Mouse (Mus musculus): ENCODE measurements around the gene Foxi1.
"Not testable (repeated sequence)": the region's sequence is repeated elsewhere in the genome, so short reads cannot be mapped to it uniquely, and the experiment has no call there.

The Foxi1 gene

GRCm38 (mm10) chr11:34207989-34208388 lies at the start of gene Foxi1:
Foxi1 (minus strand) TSS chr11:34208089.
- no peak for DNase-seq (ENCODE audit: low read depth, low spot score)

DNA sequence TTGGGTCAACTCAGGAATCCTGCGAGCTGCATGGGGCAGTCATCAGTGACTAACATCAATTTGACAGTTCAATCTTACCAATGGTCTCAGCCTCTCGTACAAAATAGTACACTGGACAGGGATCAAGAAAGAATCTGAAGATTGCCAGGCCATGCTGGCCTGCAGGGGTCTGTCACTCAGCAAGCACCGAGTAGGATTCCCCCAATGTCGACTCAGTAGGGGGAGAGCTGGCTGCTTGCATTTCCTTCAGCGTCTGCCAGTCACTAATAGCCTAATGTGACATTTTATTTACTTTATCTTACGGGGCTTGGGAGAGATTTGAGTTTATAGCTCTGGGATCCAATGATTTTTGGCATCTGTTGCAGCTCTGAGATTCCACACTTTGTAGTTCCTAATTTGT lies 35.1 kb upstream of the Foxi1 start:
- no peak for DNase-seq (ENCODE audit: low read depth, low spot score)

GRCm38 (mm10) chr11:34240252-34240651 lies 32.4 kb upstream of the Foxi1 start:
- no peak for DNase-seq (ENCODE audit: low read depth, low spot score)

DNA sequence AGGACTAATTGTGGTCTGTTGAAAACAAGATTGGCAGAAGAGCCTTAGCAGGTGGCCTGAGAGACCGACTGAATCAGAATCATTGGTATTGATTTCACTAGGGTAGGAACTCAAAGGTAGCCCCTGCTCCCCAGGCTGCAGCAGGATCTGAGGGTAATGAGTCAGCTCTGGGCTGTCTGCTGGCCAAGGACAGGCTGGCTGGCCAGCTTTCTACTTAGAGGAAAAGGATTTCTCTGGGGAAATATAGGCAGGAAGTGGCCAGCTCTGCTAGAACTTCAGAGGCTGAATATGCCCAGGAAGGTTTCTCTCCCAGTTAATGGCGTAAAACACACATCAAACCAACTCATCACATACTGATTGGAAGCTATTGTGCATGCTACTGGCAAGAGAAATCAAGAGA lies 31.8 kb upstream of the Foxi1 start:
- DNase-seq (ENCODE audit: low read depth, low spot score) = no peak

DNA sequence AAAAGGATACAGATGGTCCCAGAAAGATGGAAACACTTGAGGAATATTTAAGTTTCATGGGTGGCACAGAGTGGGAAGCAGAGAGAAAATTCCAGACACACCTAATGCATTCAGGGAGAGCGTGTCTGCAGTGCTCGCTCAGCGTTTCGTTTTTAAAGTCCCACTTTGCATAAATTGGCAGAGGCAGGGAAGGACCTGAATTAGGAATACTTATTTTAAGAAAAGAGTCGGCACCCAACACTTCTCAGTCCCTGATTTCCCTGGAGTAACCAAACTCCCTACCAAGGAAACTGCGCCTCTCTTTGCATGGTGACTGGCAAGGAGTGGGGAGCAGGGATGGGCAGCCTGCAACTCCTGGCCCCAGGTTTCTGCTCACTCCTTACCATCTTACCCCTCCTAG lies 29.0 kb upstream of the Foxi1 start:
- no peak for DNase-seq (ENCODE audit: low read depth, low spot score)

DNA sequence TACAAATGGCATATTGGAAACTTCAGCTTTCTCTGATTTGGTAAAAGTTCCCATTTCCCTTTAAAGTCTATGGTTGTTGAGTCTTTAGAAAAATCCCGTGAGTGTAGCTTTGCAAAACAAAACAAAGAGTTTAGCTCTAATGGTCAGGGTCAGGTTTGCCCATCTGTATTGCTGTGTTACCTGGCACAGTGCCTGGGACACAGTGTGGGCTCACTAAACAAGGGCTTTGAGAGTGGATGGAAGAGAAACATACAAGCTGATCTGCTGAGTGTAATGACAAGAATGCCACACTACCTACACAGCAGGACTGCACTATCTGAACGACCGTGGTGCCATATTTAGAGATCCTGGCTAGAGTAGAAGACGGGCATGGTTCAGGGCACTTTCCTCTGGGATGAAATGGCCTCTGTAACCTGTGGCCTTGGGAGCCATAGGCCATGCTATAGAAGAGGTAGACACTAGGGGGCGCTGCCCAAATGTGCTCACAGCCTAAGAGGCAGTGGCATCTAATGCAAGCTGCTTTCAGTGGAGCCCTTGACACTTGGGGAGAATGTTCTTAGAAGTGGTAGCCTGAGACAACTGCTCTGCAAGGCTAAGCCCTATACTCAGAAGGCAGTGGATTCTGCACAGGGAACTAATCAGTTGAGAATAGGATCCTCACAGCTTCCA lies 28.3 kb upstream of the Foxi1 start:
- DNase-seq (ENCODE audit: low read depth, low spot score) = peak; percentile 81

DNA sequence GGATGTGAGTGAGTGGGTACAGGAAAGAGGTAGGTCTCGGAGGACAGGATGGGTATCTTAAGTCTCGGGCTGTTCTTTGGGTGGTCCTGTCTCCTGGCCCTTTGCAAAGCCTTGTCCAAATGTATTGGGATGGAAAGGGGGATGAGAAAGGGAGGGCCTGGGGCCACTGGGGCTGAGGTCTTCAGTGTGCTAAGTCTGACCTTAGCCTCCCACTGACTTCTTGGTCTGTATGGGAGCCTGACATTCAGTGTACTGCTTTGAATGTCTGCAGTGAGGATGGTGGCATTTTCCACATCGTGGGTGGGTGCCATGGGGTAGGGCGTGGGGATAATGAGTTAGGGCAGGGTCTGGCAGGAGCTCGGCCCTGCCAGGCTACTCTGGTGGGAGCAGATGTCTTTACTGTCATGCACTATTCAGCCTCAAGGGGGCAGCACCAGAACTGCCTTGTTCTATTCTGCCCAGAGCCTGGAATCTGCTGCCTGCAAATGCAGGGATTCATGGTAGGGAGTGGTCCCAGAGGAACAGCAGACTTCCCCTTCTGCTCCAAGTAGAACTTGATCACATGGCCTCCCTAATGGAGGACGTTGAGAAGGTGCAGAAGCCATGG lies 21.0 kb upstream of the Foxi1 start:
- peak; percentile 86 for DNase-seq (ENCODE audit: low read depth, low spot score)

DNA sequence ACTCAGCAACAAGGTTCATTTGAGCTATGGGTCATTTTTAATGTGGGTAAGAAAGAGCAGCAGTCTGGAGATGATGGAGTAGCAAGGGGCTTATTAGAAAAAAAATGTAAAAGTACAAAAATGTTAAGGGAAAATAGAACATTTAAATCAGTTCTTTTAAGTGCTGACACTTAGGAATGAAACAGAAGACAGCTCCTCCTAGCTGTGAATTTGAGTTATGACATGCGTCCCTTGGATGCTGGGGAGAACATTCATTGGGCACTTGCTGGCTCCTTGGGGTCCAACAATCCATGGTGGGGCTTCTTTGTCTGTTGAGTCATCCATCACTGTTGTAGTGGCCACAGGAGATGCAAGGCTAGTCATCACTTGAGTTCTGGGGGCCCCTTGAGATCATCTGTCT lies 19.3 kb upstream of the Foxi1 start:
- DNase-seq (ENCODE audit: low read depth, low spot score) = peak; percentile 56

DNA sequence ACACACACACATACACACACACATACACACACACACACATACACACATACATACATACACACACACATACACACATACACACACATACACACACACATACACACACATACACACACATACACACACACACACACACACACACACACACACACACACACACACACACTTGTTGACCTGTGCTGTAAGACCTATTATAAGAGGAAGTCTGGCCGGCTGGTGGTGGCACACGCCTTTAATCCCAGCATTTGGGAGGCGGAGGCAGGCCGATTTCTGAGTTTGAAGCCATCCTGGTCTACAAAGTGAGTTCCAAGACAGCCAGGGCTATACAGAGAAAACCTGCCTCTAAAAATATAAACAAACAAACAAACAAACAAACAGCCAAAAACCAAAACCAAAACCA lies 12.7 kb upstream of the Foxi1 start:
- DNase-seq (ENCODE audit: low read depth, low spot score) = not testable (repeated sequence)

DNA sequence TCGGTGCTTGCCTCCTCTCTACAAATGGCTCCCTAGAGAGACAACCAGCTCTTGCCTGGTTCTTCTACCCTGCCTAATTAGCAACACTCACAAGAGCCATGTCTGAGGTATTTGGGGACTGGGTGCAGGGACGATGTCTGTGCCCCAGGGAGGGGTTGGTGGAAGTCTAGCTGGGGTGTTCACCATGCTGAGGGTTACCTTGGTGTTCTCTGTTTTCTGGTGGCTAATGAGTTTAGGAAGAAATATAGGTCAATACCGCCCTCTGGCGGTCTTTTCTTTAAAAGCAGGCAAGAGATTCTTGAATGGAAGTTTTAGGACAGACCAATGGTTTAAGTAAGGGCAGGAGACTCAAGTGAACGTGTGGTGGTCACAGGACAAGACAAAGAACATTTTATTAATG lies 5.0 kb upstream of the Foxi1 start:
- DNase-seq (ENCODE audit: low read depth, low spot score) = peak; percentile 71

GRCm38 (mm10) chr11:34202769-34203168 lies 5.1 kb downstream of the Foxi1 start:
- DNase-seq (ENCODE audit: low read depth, low spot score) = no peak

DNA sequence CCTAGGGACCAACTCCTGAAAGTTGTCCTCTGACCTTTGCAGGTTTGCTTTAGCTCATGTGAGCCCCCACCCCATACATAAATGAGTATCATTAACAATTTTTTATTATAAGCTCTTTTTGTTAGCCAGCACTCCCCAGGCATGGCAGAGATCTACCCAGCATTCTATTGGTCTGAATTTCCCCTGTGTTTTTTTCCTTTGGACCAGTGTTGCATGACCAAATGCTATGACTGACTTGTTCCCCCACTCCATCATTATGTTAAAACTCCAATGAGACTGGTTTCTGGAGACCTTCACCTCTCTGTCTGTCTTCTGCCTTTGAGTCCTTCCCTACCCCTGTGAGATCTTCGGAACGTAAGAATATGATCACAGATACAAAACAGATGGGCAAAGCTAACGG lies 12.7 kb downstream of the Foxi1 start:
- DNase-seq (ENCODE audit: low read depth, low spot score) = no peak

GRCm38 (mm10) chr11:34194158-34194941 lies 13.5 kb downstream of the Foxi1 start:
- no peak for DNase-seq (ENCODE audit: low read depth, low spot score)

GRCm38 (mm10) chr11:34193658-34194057 lies 14.2 kb downstream of the Foxi1 start:
- DNase-seq (ENCODE audit: low read depth, low spot score) = no peak

DNA sequence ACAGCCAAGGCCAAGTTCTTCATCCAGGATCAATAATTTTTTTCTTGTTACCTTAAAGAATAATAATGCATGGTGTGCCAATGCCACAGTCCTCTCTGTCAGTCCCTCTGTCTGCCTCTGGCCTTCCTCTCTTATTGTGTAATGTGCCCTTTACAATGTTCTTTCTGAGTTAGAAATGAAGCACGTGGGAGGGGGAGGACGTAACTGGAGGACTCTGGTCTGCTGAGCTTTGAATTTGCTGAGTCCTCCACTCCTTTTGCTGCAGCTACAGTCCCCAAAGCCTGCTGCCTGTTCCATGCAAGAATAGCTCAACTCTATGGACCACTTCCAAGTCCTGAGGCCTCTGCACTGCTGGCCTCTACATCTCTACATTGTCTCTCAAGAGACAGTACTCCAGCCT lies 23.6 kb downstream of the Foxi1 start:
- no peak for DNase-seq (ENCODE audit: low read depth, low spot score)

DNA sequence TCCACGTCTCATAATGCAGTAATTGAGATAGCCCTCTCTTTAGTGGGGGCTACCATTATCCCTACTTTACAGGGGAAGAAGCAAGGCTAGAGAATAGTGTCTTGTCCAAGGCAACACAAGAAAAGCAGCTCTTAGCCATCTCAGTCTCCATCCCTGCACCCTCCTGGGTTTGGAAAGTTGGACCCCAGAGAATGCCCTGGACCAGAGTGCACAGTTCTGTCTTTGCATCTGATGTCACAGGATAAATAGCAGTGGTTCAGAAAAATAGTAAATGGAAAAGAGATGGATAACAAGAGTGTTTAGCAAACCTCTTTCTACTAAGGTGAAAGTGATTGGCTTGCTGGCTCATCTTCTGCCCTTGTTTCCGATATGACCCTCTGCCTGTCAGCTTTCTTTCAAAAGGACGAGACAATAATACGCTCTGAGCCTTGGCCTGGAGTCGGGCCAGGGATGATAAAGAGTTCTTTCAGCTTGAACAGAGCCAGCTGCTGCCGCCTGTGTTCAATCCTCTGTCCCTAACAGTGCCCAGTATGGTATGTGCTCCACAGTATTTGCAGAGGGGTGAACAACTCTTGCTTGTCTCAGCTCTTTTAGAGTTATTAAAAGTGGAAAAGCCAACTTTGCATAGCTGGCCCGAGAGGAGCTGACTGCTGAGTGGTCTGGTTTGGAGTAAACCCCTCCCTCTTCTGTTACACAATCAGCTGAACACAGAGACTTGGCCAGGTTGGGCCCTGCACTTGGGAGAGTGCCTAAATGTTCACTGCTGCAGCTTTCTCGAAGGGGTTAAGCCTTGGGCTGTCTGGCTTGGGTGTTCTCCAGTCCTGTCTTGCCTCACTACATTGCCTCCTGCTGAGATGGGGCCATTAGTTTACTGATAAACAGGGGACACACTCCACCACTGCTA lies 26.4 kb downstream of the Foxi1 start:
- DNase-seq (ENCODE audit: low read depth, low spot score) = no peak

DNA sequence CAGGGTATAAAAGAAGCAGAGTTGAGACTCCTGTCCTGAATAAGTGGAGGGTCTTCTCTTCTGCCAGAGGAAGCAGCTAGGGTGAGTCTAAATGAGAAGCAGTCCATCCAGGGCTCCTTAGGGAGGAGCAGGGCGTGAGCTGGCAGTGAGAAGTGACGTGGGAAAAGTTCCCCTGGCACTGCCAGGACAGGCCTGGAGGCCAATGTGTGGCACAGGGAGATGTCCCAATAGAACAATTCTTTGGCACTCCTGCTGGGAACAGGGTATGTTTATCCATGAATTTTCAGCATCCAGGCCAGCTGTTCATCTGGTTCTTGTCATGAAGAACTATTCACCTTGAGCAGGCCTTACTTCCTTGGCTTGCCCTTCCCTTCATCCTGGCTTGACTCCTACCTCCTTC lies 29.1 kb downstream of the Foxi1 start:
- no peak for DNase-seq (ENCODE audit: low read depth, low spot score)

DNA sequence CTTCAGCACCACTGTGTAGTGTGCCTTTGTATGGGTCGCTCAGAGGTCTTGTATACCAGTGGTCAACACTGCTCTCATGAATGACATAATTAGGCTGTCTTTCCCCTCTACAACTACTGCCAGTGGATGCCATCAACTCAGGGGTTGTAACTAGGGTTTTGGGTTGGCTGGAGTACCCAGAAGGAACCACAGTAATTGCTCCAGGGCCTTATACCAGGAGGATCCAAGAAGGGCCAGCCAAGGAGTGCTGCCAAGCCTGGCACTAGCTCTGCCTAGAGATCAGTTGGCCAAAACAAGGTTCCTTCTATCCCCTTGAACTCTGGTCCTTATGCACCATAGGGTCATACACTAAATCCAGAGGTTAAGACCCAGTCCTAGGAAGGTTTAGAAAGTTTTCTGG lies 31.5 kb downstream of the Foxi1 start:
- no peak for DNase-seq (ENCODE audit: low read depth, low spot score)

DNA sequence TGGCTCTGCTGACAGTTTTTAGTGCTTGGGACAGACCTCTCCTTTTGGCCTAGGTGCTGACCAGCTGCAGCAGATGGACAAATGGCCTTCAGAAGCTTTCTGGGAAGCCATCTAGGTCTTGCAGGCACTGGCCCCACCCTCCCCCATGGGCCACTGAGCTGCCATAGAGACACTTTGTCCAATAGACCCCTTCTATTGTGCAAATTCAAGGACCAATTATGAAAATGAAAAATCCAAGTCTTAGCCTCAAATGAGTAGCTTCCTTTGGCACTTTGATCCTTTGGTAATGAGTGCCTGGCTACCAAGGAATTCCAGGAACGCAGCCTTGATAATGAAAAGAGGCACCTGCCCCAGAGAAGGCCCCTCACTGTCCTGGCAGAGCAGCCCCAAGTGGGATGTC lies 36.7 kb downstream of the Foxi1 start:
- no peak for DNase-seq (ENCODE audit: low read depth, low spot score)

- DNase-seq (ENCODE audit: low read depth, low spot score) = no peak
Measured at GRCm38 (mm10) chr11:34169464-34169894, 38.4 kb downstream of the Foxi1 start.

DNA sequence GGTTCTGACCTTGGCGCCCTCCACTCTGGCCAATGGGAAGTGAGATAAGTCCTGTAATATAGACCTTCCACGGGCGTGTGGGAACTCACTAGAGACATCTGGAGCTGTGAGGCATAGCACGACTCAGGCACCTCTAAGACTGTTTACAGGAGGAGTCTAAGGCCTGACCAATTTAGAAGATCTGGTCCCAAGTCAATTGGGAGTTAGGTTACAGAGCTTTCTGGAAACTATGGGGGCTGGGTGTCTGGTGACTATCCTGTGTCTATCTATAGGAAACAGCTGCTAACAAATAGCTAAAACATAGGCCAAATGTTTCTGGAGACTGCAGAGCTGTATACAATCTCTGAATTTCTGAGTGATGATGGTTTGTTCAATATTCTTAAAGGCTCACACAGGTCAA lies 41.5 kb downstream of the Foxi1 start:
- DNase-seq (ENCODE audit: low read depth, low spot score) = no peak

GRCm38 (mm10) chr11:34165278-34165677 lies 42.6 kb downstream of the Foxi1 start:
- no peak for DNase-seq (ENCODE audit: low read depth, low spot score)

All from R1 (cell line).